Mouse (Mus musculus) gastrocnemius, postnatal 25 days (tissue): ENCODE results near the gene Fbxl19. TPM values are rescaled to one million over a fixed set of nuclear protein-coding genes. Genes with fewer than 3 reads are reported as not detected.

Experiments used
- DNase-seq: peaks from one replicate; pipeline ENCODE4 v3.0.0; 2022
- long read RNA-seq, 2 experiments: library from polyadenylated mRNA; stranded (forward); transcript quantifications; one replicate each; pipeline ENCODE4 v2.0.0; 2021
- total RNA-seq, 2 experiments: library from RNA; stranded (reverse); gene quantifications; 1 replicate in 1 of 2; 2 replicates in 1 of 2; pipeline ENCODE4 v1.2.3; 2021

Fbxl19 gene
- 1 to 10 TPM; 1.9 to 2.4 TPM for total RNA-seq
- long read RNA-seq, experiment 1, partial matches to known transcripts = 0 of 1 reads
- long read RNA-seq, experiment 1, other reads (novel, unspliced or antisense) = 1 of 1 reads
- long read RNA-seq, experiment 2, partial matches to known transcripts = 0 of 1 reads
- long read RNA-seq, experiment 2, other reads (novel, unspliced or antisense) = 1 of 1 reads

GRCm38 (mm10) chr7:127744366-127745045 is at the start of gene Fbxl19:
Fbxl19 (plus strand) TSS chr7:127744543.
- peak; percentile 54 for DNase-seq

GRCm38 (mm10) chr7:127698986-127699385 is 45.4 kb upstream of the Fbxl19 start:
- no peak for DNase-seq

GRCm38 (mm10) chr7:127700712-127701331 is 43.5 kb upstream of the Fbxl19 start:
- DNase-seq = no peak

GRCm38 (mm10) chr7:127703561-127704178 is 40.7 kb upstream of the Fbxl19 start:
- DNase-seq = no peak

GRCm38 (mm10) chr7:127704598-127704997 is 39.7 kb upstream of the Fbxl19 start:
- DNase-seq = no peak

- no peak for DNase-seq
Observed at GRCm38 (mm10) chr7:127705706-127706105, 38.6 kb upstream of the Fbxl19 start.

- no peak for DNase-seq
Observed at GRCm38 (mm10) chr7:127707045-127707956, 37.0 kb upstream of the Fbxl19 start.

GRCm38 (mm10) chr7:127707957-127708206 is 36.5 kb upstream of the Fbxl19 start:
- DNase-seq = no peak

GRCm38 (mm10) chr7:127708207-127709078 is 35.9 kb upstream of the Fbxl19 start, which contains the start of gene Bcl7c:
Bcl7c (minus strand) TSS chr7:127708933.
- DNase-seq = peak; percentile 91

GRCm38 (mm10) chr7:127709261-127709979 is 34.9 kb upstream of the Fbxl19 start:
- DNase-seq = no peak

- DNase-seq = no peak
Observed at GRCm38 (mm10) chr7:127711031-127711430, 33.3 kb upstream of the Fbxl19 start.

- DNase-seq = no peak
Observed at GRCm38 (mm10) chr7:127711456-127711855, 32.9 kb upstream of the Fbxl19 start.

- DNase-seq = peak; percentile 70
Observed at GRCm38 (mm10) chr7:127712461-127713385, 31.6 kb upstream of the Fbxl19 start, which contains the start of gene Ctf1. Ctf1 (plus strand) TSS chr7:127712736.

- no peak for DNase-seq
Observed at GRCm38 (mm10) chr7:127714816-127715215, 29.5 kb upstream of the Fbxl19 start.

GRCm38 (mm10) chr7:127716992-127717391 is 27.4 kb upstream of the Fbxl19 start:
- DNase-seq = peak; percentile 66

GRCm38 (mm10) chr7:127718339-127718738 is 26.0 kb upstream of the Fbxl19 start:
- DNase-seq = no peak

- no peak for DNase-seq
Observed at GRCm38 (mm10) chr7:127719258-127719657, 25.1 kb upstream of the Fbxl19 start.

GRCm38 (mm10) chr7:127725490-127725889 is 18.9 kb upstream of the Fbxl19 start:
- no peak for DNase-seq

- no peak for DNase-seq
Observed at GRCm38 (mm10) chr7:127725924-127726323, 18.4 kb upstream of the Fbxl19 start.
